Mouse (Mus musculus) kidney, postnatal 0 days (tissue): Measurements from ENCODE around the gene Srpk3. TPM values are rescaled to one million over a fixed set of nuclear protein-coding genes. Genes with fewer than 3 reads are reported as not detected.

Source experiments
- ATAC-seq: fragments of 200-750 bp; cut with Nextera tagmentation; replicated peaks from 2 replicates; pipeline ENCODE4 v1.8.0; 2017; ENCODE audit warnings: low read depth, moderate number of reproducible peaks, moderate TSS enrichment, moderate library complexity; ENCODE audit not compliant: low FRiP score
- DNase-seq: peaks from one replicate; pipeline ENCODE4 v3.0.0-alpha.2; 2016; ENCODE audit warnings: low spot score
- H3K27ac ChIP-seq: fragments of 300-500 bp; sonication (generic); 2 replicates; pipeline ENCODE4 v1.5.1; 2014; ENCODE audit warnings: mild to moderate bottlenecking
- H3K27me3 ChIP-seq: fragments of 300-500 bp; sonication (generic); 2 replicates; pipeline ENCODE4 v1.6.1; 2014; ENCODE audit warnings: low read length, mixed read lengths; ENCODE audit not compliant: insufficient read depth
- H3K36me3 ChIP-seq: fragments of 300-500 bp; sonication (generic); 2 replicates; pipeline ENCODE4 v1.6.1; 2014; ENCODE audit warnings: low read length, mixed read lengths; ENCODE audit not compliant: insufficient read depth
- H3K4me1 ChIP-seq: fragments of 300-500 bp; sonication (generic); replicated peaks from 2 replicates; pipeline ENCODE4 v1.6.1; 2014; ENCODE audit warnings: antibody characterized with exemption, low read length, mixed read lengths; ENCODE audit not compliant: insufficient read depth
- H3K4me2 ChIP-seq: fragments of 300-500 bp; sonication (generic); 2 replicates; pipeline ENCODE4 v1.6.1; 2014; ENCODE audit warnings: mild to moderate bottlenecking, low read length, moderate library complexity, mixed read lengths
- H3K4me3 ChIP-seq: fragments of 300-500 bp; sonication (generic); replicated peaks from 2 replicates; pipeline ENCODE4 v1.5.1; 2014; ENCODE audit warnings: low read depth, low read length
- H3K9ac ChIP-seq: fragments of 300-500 bp; sonication (generic); 2 replicates; pipeline ENCODE4 v1.6.1; 2014; ENCODE audit warnings: low read depth, low read length
- H3K9me3 ChIP-seq: fragments of 300-500 bp; sonication (generic); replicated peaks from 2 replicates; pipeline ENCODE4 v1.6.1; 2016; ENCODE audit warnings: low read length, inconsistent platforms, mixed read lengths
- CTCF ChIP-seq: IDR thresholded peaks from 2 replicates; pipeline ENCODE4 v1.5.1; 2016; ENCODE audit warnings: antibody characterized with exemption, low read depth, mild to moderate bottlenecking, moderate library complexity
- WGBS: fragments of 180-500 bp; shearing (Covaris S2); extraction: QIAGEN DNeasy Blood & Tissue Kit; methylation state at CpG from one replicate; pipeline ENCODE4 v1.1.7; 2014; 5-methylcytosine and 5-hydroxymethylcytosine counted together
- polyA plus RNA-seq: library from polyadenylated mRNA; unstranded; fragments of >200 nt; fragmentation: Nextera tagmentation; extraction: Ambion mirVana; gene quantifications from 2 replicates; pipeline ENCODE4 v1.2.1, GENCODE M21; 2015

Srpk3 gene
- polyA plus RNA-seq, 1 experiment from 2014 or later = 2.4 TPM

DNA sequence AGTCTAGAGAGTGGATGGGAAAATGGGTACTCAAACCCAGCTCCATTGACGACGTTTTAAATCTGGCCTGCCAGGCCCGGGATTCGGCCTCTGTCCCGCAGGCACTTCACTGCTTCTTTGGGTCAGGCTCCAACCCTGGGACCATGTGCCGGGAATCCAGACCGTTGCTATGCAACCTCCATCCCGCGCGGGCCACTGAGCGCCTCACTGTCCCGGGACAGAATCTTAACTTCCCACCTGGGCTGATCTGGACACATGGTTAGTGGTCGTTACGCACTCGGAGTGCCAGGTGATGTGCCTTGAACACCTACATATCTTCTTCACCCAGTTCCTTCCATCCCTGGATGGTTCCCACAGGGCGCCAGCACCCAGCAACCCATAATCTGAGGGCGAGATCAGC, 49.5 kb downstream of the Srpk3 start:
- H3K4me1 ChIP-seq = no peaks in the 10 kb centered on the region
- peak; percentile 9 for DNase-seq

DNA sequence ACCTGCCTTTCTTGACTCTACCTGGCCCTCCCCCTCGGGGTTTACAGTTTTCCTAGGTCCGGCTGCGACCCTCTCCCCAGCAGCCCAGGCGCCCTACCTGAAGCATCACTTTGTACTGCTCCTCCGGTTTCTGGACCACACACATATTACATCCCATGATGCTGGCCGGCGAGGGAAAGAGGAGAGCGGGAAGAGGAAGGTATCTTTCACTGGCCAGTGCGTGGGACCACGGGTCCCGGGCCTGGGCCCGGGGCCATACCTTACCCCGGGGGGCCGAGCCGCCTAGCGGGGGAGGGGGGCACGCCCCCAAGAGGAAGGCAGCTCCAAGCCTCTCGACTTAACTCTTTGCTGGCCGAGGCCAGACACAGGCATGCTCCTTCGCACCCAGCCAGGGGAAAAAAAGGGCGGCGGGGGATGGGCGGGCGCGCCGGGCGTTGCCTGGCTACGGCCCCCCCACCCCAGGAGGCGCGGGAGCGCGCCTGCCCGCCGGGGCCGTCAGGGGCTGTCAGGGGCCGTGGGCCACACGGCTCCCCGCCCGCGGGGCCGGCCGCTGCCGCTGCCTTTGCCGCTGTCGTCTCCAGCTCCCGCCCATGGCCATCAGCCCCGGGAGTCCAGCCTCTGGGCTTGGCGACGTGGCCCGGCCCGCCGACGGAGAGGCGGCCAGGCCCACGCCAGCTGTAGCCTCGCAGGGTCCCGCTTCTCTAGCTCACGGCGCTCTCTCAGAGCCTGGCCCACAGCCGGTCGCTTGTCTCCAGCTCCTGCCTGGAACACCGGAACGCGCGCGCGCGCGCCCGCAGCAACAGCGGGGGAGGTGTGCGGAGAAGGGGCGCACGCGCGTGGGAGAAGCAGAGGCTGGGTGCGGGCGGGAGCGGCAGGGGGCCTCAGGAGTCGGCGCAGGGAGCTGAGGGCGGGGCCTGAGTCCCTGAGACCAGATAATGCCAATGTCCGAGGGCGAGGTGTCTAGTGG, 50.3 kb downstream of the Srpk3 start, which contains the start of gene Pdzd4:
Gene Pdzd4 (minus strand): TSS at position 785 of the 967 bp plus-strand sequence.
- Histone ChIP-seq H3K27ac (no peak within 1 kb of the TSS), H3K36me3 (no peaks in the 10 kb centered on the region), H3K4me2 (peak within 1 kb of the TSS; percentile 76), H3K27me3 (no peaks in the 10 kb centered on the region), H3K4me1 (no peaks in the 10 kb centered on the region), H3K9ac (peak within 1 kb of the TSS; percentile 59), H3K9me3 (no peaks in the 10 kb centered on the region), H3K4me3 (peak within 1 kb of the TSS; percentile 54)
- WGBS = 22% methylated on average over 59 of the region's 84 CpGs
- TF ChIP-seq CTCF = no peak
- DNase-seq (peak; percentile 68), ATAC-seq (peak; percentile 73)

More for the DNA sequence above, 49.5 kb downstream of the Srpk3 start:
- ATAC-seq = no peak
- H3K27me3 ChIP-seq = no peaks in the 10 kb centered on the region
- TF ChIP-seq CTCF = no peak
- no peaks in the 10 kb centered on the region for H3K9me3 ChIP-seq
- peak overlapping the region; percentile 76 for H3K4me2 ChIP-seq
- H3K27ac ChIP-seq = no peak overlapping the region
- H3K36me3 ChIP-seq = no peaks in the 10 kb centered on the region
- WGBS = 23% methylated on average over 17 of the region's 17 CpGs
- peak overlapping the region; percentile 54 for H3K4me3 ChIP-seq
- H3K9ac ChIP-seq = no peak overlapping the region

Other genes starting within 250 kb of the Srpk3 start
- gene Dusp9, start 135.0 kb upstream of the Srpk3 start, polyA plus RNA-seq = 23.5 and 25.0 TPM in 2 replicates
- 15.7 and 18.7 TPM in 2 replicates for gene Pnck, start 114.3 kb upstream of the Srpk3 start, polyA plus RNA-seq
- 12.0 and 12.2 TPM in 2 replicates for gene Slc6a8, start 101.3 kb upstream of the Srpk3 start, polyA plus RNA-seq
- 285 and 288 TPM in 2 replicates for gene Bcap31, start 58.2 kb upstream of the Srpk3 start, polyA plus RNA-seq
- 12.3 and 14.1 TPM in 2 replicates for gene Abcd1, start 57.8 kb upstream of the Srpk3 start, polyA plus RNA-seq
- 0.14 and 0.15 TPM in 2 replicates for gene Plxnb3, start 17.3 kb upstream of the Srpk3 start, polyA plus RNA-seq
- 256 and 265 TPM in 2 replicates for gene Idh3g, start 12.5 kb downstream of the Srpk3 start, polyA plus RNA-seq
- 260 and 283 TPM in 2 replicates for gene Ssr4, start 12.6 kb downstream of the Srpk3 start, polyA plus RNA-seq
- 0.37 and 0.48 TPM in 2 replicates for gene Pdzd4, start 50.6 kb downstream of the Srpk3 start, polyA plus RNA-seq
- 23.3 and 23.8 TPM in 2 replicates for gene Avpr2, start 117.7 kb downstream of the Srpk3 start, polyA plus RNA-seq
- gene L1cam, start 121.7 kb downstream of the Srpk3 start, polyA plus RNA-seq = 6.6 and 7.2 TPM in 2 replicates
- gene Arhgap4, start 147.5 kb downstream of the Srpk3 start, polyA plus RNA-seq = 2.8 and 3.1 TPM in 2 replicates
- 119 TPM in 2 replicates for gene Naa10, start 147.5 kb downstream of the Srpk3 start, polyA plus RNA-seq
- gene Renbp, start 156.4 kb downstream of the Srpk3 start, polyA plus RNA-seq = 83.0 and 85.6 TPM in 2 replicates
- 32.1 and 36.1 TPM in 2 replicates for gene Hcfc1, start 192.0 kb downstream of the Srpk3 start, polyA plus RNA-seq
- gene Irak1, start 249.5 kb downstream of the Srpk3 start, polyA plus RNA-seq = 46.4 and 49.2 TPM in 2 replicates